Mouse (Mus musculus) midbrain, embryonic 10.5 days (tissue): ENCODE measurements at regions not wholly inside any gene's neighbourhood (a gene's known extent, or its start where the extent isn't known, plus 50 kb on each side); places are given as distances from the start of the nearest gene placed in this dataset.

Source experiments
- DNase-seq: peaks from one replicate; pipeline ENCODE4 v3.0.0-alpha.2; 2017; ENCODE audit warnings: low spot score
- H3K27ac ChIP-seq: fragments of 300-500 bp; sonication (generic); replicated peaks from 2 replicates; pipeline ENCODE4 v1.5.1; 2016; ENCODE audit warnings: mild to moderate bottlenecking
- H3K27me3 ChIP-seq: fragments of 300-500 bp; sonication (generic); 2 replicates; pipeline ENCODE4 v1.6.1; 2016; ENCODE audit warnings: low read depth, mild to moderate bottlenecking; ENCODE audit not compliant: poor library complexity, severe bottlenecking
- H3K36me3 ChIP-seq: fragments of 300-500 bp; sonication (generic); 2 replicates; pipeline ENCODE4 v1.6.1; 2016; ENCODE audit warnings: mild to moderate bottlenecking, moderate library complexity
- H3K4me1 ChIP-seq: fragments of 300-500 bp; sonication (generic); 2 replicates; pipeline ENCODE4 v1.6.1; 2016
- H3K4me3 ChIP-seq: fragments of 300-500 bp; sonication (generic); 2 replicates; pipeline ENCODE4 v1.5.1; 2016; ENCODE audit warnings: mild to moderate bottlenecking, moderate library complexity
- H3K9me3 ChIP-seq: fragments of 300-500 bp; sonication (generic); replicated peaks from 2 replicates; pipeline ENCODE4 v1.6.1; 2016; ENCODE audit warnings: mild to moderate bottlenecking
- WGBS: fragments of 180-500 bp; shearing (Covaris S2); methylation state at CpG from one replicate; pipeline ENCODE4 v1.1.7; 2016; 5-methylcytosine and 5-hydroxymethylcytosine counted together

DNA sequence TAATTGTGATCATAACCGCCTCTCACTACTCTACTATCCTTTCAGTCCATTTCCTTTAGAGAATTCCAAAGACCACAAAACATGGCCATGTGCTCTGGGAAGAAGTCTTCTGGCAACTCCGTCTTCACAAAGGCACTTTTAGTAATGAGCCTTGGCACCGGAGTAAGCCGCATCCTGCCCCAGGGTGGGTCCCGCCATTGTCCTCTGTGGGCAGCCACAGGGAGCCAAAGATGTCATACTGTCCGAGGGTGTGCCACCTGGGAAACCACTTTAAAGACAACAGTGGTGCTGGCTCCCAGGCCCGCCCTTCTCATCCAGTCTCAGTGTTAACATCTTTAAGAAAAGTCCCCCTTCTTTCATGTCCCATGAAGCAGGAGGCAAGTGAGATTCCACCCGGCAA lies 164.6 kb downstream of the Kit start:
- Histone ChIP-seq H3K27ac (peak overlapping the region; percentile 57), H3K4me1 (peaks cover 24% of the 10 kb centered on the region), H3K4me3 (no peak overlapping the region), H3K9me3 (no peaks in the 10 kb centered on the region), H3K36me3 (no peaks in the 10 kb centered on the region), H3K27me3 (no peaks in the 10 kb centered on the region)
- DNase-seq: no peak
- WGBS: 75% methylated on average over 8 of the region's 8 CpGs

- no peaks in the 10 kb centered on the region for H3K27me3 ChIP-seq
- peaks cover 21% of the 10 kb centered on the region for H3K4me1 ChIP-seq
- 77% methylated on average over 2 of the region's 2 CpGs for WGBS
- no peak overlapping the region for H3K4me3 ChIP-seq
- no peaks in the 10 kb centered on the region for H3K36me3 ChIP-seq
- DNase-seq: no peak
- H3K27ac ChIP-seq: no peak overlapping the region
- H3K9me3 ChIP-seq: no peaks in the 10 kb centered on the region
Observed at GRCm38 (mm10) chr5:75738445-75738844, 163.7 kb downstream of the Kit start.

GRCm38 (mm10) chr5:75737752-75738151 lies 163.0 kb downstream of the Kit start:
- no peak for DNase-seq
- WGBS: 89% methylated on average over 7 of the region's 7 CpGs
- Histone ChIP-seq H3K27me3 (no peaks in the 10 kb centered on the region), H3K4me1 (peaks cover 21% of the 10 kb centered on the region), H3K9me3 (no peaks in the 10 kb centered on the region), H3K27ac (0 out of 2 replicates have a peak overlapping the region, but pooled peaks have one; percentile 33), H3K4me3 (no peak overlapping the region), H3K36me3 (no peaks in the 10 kb centered on the region)

DNA sequence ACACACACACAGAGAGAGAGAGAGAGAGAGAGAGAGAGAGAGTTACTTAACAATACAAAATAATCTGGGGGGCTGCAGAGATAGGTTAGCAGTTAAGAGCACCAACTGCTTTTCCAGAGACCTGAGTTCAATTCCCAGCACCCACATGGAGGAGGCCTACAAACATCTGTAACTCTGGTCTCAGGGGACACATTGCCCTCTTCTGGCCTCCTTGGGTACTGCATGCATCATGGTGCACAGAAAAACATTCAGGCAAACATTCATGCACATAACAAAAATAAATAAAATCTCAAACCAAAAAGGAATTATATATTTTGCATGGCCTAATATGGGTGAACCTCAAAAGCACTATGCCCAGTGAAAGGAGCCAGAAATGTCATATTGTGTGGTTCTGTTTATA lies 161.6 kb downstream of the Kit start:
- peaks cover 21% of the 10 kb centered on the region for H3K4me1 ChIP-seq
- no peaks in the 10 kb centered on the region for H3K9me3 ChIP-seq
- H3K36me3 ChIP-seq: no peaks in the 10 kb centered on the region
- H3K27ac ChIP-seq: no peak overlapping the region
- no peak overlapping the region for H3K4me3 ChIP-seq
- no peaks in the 10 kb centered on the region for H3K27me3 ChIP-seq
- DNase-seq: no peak

- H3K4me1 ChIP-seq: peaks cover 15% of the 10 kb centered on the region
- no peaks in the 10 kb centered on the region for H3K9me3 ChIP-seq
- H3K27me3 ChIP-seq: no peaks in the 10 kb centered on the region
- H3K4me3 ChIP-seq: no peak overlapping the region
- DNase-seq: no peak
- no peak overlapping the region for H3K27ac ChIP-seq
- WGBS: 93% methylated on average over 14 of the region's 14 CpGs
- no peaks in the 10 kb centered on the region for H3K36me3 ChIP-seq
Observed at GRCm38 (mm10) chr5:75734508-75734907, 159.8 kb downstream of the Kit start.

DNA sequence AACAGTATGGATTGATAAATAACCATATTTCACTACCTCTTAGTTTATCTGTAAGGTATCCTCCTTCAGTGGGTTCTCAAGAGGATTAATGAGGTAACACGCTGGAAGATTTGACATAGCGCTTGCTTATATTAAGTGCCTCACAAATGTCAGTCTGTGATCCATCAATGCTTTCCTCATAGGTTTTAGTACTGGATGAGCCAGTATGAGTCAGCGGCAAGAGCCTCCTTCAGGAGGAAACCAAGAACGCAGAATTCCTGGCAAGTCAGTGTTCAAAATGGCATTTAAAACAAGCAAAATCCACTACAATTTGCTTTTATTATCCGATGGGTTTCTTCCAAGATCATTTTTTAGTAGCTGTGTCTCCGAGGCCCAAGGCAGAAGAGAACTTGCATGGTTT lies 159.3 kb downstream of the Kit start:
- no peaks in the 10 kb centered on the region for H3K9me3 ChIP-seq
- WGBS: 95% methylated on average over 6 of the region's 6 CpGs
- H3K4me1 ChIP-seq: peaks cover 10% of the 10 kb centered on the region

DNA sequence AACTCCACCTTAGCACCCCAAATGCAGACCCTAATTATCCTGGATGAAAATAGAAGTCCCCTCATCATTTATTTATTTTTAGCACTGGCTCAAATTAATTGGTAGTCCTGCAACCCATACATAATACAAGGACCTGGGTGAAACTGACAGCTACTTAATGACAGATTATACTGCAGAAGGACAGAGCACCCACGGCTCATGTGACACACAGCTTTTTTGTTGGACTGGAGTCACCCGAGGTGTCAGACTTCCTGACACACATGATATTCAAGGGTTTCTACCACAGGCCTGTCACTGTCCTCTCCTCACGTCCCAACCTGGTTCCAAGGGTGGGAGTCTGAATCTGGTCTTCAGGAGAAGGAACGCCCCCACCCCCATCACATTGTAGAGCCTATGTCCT lies 156.5 kb downstream of the Kit start:
- no peak overlapping the region for H3K4me3 ChIP-seq
- no peaks in the 10 kb centered on the region for H3K9me3 ChIP-seq
- H3K4me1 ChIP-seq: no peaks in the 10 kb centered on the region
- no peaks in the 10 kb centered on the region for H3K36me3 ChIP-seq
- H3K27me3 ChIP-seq: no peaks in the 10 kb centered on the region
- 89% methylated on average over 4 of the region's 4 CpGs for WGBS
- H3K27ac ChIP-seq: no peak overlapping the region
- no peak for DNase-seq

More for the DNA sequence above, 159.3 kb downstream of the Kit start:
- H3K4me3 ChIP-seq: no peak overlapping the region
- H3K36me3 ChIP-seq: no peaks in the 10 kb centered on the region
- H3K27me3 ChIP-seq: no peaks in the 10 kb centered on the region
- H3K27ac ChIP-seq: no peak overlapping the region
- no peak for DNase-seq

GRCm38 (mm10) chr5:75730698-75731097 lies 156.0 kb downstream of the Kit start:
- Histone ChIP-seq H3K4me3 (no peak overlapping the region), H3K9me3 (no peaks in the 10 kb centered on the region), H3K4me1 (no peaks in the 10 kb centered on the region), H3K27me3 (no peaks in the 10 kb centered on the region), H3K36me3 (no peaks in the 10 kb centered on the region), H3K27ac (no peak overlapping the region)
- DNase-seq: no peak
- WGBS: 74% methylated on average over 3 of the region's 3 CpGs

DNA sequence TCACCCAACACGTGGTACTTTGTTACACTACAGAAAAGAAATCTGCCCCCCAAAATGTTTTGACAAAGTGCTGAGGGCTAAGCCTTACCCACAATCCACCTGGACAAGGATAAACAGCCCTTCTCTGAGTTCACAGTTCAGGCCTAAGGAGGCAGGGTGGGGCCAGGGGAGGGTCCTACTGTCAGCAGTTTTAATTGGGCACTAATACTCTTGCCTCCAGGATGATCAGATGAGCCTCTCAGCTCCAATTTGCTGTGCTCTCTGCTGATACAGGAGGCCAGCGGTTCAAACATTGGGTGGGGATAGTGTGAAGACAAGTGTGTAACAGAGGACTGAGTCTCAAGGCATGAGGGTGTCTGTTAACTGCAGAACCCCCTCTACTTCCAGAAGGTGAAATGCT lies 146.6 kb downstream of the Kit start:
- Histone ChIP-seq H3K9me3 (no peaks in the 10 kb centered on the region), H3K4me1 (peaks cover 3% of the 10 kb centered on the region; the same call in 1 of the 2 replicates), H3K27ac (no peak overlapping the region), H3K4me3 (no peak overlapping the region), H3K27me3 (no peaks in the 10 kb centered on the region), H3K36me3 (no peaks in the 10 kb centered on the region)
- no peak for DNase-seq
- 77% methylated on average over 2 of the region's 2 CpGs for WGBS

GRCm38 (mm10) chr5:75720091-75720940 lies 145.6 kb downstream of the Kit start:
- H3K4me3 ChIP-seq: no peak overlapping the region
- no peaks in the 10 kb centered on the region for H3K9me3 ChIP-seq
- no peaks in the 10 kb centered on the region for H3K27me3 ChIP-seq
- no peak for DNase-seq
- H3K27ac ChIP-seq: no peak overlapping the region
- H3K36me3 ChIP-seq: no peaks in the 10 kb centered on the region
- peaks cover 3% of the 10 kb centered on the region; the same call in 1 of the 2 replicates for H3K4me1 ChIP-seq
- WGBS: 89% methylated on average over 15 of the region's 15 CpGs

GRCm38 (mm10) chr5:75718511-75719225 lies 144.0 kb downstream of the Kit start:
- DNase-seq: no peak
- no peaks in the 10 kb centered on the region for H3K27me3 ChIP-seq
- H3K9me3 ChIP-seq: no peaks in the 10 kb centered on the region
- WGBS: 88% methylated on average over 12 of the region's 12 CpGs
- H3K36me3 ChIP-seq: no peaks in the 10 kb centered on the region
- H3K4me1 ChIP-seq: peaks cover 3% of the 10 kb centered on the region; the same call in 1 of the 2 replicates
- H3K4me3 ChIP-seq: no peak overlapping the region
- H3K27ac ChIP-seq: no peak overlapping the region
